Mouse (Mus musculus) embryonic fibroblast, embryonic 13.5 days (primary cell): ENCODE measurements around the gene Ube3b.

Experiments used
- CTCF ChIP-seq: IDR thresholded peaks from 2 replicates; pipeline ENCODE4 v1.5.1; 2011; ENCODE audit warnings: mild to moderate bottlenecking, control low read depth, low read length, moderate library complexity, borderline replicate concordance; ENCODE audit not compliant: insufficient read depth
- POLR2A ChIP-seq: IDR thresholded peaks from 2 replicates; pipeline ENCODE4 v1.6.1; 2011; ENCODE audit warnings: low read depth, mild to moderate bottlenecking, control low read depth, low read length, moderate library complexity

DNA sequence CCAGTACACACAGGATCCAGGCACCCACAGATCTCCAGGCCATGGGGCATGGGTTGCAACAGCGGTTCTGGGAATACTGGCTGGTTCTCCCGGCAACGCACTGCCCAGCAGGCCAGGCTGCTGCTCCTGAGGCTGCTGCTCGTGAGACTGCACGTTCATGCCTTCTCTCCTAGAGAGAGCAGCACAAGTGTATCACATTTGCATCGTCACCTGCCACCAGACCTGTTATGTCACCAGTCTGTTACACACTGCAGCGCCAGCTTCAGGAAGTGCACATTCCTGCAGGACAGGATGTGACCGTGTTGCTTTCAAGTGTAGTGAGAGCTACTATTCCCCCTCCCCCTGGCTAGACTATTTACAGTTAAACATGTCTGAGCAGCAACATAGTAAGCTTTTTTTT, 36.4 kb downstream of the Ube3b start:
- TF ChIP-seq CTCF (no peak), POLR2A (no peak)
